Mouse (Mus musculus): ENCODE measurements around the gene Abcb8.
A peak's percentile ranks its signal among the peaks of the same experiment; 100 is the strongest.

The Abcb8 gene

GRCm38 (mm10) chr5:24425421-24426036, 32.1 kb downstream of the Abcb8 start:
- DNase-seq (ENCODE audit: low spot score) = peak; percentile 64

GRCm38 (mm10) chr5:24426037-24426432, 32.6 kb downstream of the Abcb8 start:
- DNase-seq (ENCODE audit: low spot score) = no peak

DNA sequence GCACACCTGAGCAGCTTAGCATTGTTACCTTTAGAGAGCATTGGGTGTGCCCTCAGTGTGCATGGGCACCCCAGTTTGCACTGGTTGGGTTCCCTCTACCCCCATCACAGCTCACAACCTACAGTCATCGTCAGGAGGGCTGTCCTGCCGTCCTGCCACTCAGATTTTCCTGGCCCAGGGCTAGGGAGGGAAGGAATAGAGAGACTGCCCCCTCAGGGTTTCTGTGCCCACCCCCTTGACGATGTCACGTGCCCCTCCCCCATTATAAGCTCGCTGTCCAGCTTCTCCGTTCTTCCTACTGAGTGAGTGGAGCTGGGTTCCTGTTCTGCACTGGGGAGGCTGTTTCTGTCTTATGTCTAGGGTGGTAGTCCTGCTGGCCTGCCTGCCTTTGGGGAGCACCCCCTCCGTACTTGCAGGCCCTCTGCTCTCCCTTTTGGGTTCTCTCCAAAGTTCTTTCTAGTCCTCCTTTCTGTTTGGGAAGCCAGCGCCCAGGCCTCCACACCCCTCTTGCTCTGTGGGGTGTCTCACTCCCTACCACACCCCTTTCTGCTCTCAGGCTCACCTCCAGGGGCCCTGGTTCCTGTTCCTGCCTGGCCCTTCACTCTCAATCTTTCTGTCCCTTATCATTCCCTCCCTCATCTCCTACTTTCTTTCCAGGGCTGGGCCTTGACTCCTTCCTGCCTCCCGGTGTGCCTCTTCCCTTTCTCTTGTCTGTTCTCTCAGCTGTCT, 33.3 kb downstream of the Abcb8 start:
- no peak for DNase-seq (ENCODE audit: low spot score)

GRCm38 (mm10) chr5:24427285-24427633, 33.8 kb downstream of the Abcb8 start:
- DNase-seq (ENCODE audit: low spot score) = no peak

GRCm38 (mm10) chr5:24427981-24428402, 34.5 kb downstream of the Abcb8 start:
- peak; percentile 25 for DNase-seq (ENCODE audit: low spot score)

DNA sequence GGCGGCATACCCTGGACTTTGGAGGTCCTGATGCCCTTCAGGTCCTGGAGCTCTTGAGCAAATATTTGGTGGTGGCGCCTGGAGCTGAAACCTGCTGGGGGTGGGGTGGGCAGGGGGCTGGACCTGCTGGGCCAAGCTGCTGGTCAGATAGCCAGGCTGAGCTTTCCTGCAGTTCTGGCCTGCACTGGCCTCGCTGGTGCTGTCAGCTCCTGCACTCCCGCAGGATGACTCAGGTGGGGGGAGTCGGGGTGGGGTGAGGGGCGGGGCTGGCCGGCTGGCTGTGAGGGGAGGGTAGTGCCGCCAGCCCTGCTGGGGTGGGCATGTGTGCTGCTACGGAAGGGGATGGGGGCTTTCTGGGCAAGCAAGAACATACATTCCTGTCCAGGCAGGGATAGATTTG, 35.1 kb downstream of the Abcb8 start:
- DNase-seq (ENCODE audit: low spot score) = no peak

DNA sequence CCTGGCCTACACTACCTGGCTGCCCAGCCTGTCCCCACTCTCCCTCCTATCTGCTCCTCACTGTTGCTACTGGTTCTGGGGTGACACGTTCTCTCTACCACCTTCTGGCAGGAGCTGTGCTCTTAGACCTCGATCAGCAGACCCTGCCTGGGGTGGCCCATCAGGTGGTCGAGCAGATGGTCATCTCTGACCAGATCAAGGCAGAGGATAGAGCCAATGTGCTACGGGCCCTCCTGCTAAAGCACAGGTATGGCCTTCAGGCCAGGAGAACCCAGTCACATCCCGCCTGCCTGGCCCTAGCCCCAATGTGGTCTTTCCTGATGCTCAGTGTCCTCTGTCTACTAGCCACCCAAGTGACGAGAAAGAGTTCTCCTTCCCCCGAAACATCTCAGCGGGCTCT, 40.5 kb downstream of the Abcb8 start:
- DNase-seq (ENCODE audit: low spot score) = no peak

GRCm38 (mm10) chr5:24441187-24441586, 47.7 kb downstream of the Abcb8 start:
- DNase-seq (ENCODE audit: low spot score) = no peak

DNA sequence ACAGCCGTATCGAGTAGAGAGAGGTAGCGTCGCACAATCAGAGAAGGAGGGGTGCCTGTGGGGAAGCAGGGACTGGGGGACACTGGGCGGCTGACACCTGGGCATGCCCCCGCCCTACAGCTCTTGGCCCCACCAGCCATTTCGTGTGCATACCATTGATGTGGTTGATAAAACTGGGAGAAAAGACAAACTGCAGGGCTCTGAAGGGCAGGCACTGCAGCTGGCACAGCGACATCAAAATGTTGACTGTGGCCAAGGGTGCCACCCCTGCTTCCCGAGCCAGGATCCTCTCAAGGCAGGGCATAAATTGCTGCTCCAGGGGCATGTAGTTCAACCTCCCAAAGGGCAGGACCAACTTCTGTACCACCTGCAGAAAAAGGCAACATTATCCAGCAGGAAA, 48.6 kb downstream of the Abcb8 start:
- DNase-seq (ENCODE audit: low spot score) = no peak

DNA sequence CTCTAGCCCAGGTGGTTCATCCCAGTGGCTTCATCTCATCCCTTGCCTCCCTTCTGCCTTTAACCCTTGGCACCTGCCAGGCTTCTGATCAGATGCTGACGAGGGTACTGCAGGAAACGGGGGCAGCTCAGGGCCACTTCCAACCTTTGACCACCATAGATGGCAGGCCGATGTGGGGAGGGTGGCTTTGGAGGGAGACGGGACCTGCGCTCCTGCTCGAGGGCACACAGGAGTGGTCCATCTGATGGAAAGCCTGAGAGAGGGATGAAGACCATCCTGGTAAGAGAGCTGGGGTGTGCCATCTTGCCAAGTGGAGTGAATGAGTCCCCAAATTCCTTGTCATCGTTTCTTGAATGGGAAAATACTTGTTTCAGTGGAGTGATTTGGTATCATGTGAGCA, 49.7 kb downstream of the Abcb8 start:
- no peak for DNase-seq (ENCODE audit: low spot score)

DNA sequence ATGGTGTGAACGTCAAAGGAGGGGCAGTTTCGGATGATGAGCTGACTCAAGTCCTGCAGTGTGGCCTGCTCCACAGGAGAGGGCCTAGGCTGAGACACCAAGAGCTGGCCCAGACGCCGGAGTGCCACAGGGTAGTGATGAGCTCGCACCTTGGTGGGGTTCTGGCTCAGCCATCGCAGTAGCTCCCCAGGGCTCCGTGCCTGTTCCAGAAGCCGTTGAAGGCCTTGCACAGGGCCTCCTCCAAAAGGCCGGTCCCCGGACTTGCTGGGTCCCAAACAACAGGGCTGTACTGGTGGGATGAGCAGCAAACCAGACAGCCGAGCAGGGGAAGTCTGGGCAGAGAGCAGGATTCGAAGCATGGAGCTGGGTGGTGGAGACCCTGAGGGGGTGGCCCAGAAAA, 50.5 kb downstream of the Abcb8 start:
- no peak for DNase-seq (ENCODE audit: low spot score)

- peak; percentile 93 for DNase-seq (ENCODE audit: low spot score)
Measured at GRCm38 (mm10) chr5:24444746-24445427, 51.4 kb downstream of the Abcb8 start, which contains the start of gene Fastk. Fastk (minus strand) TSS chr5:24445287.

- DNase-seq (ENCODE audit: low spot score) = no peak
Measured at GRCm38 (mm10) chr5:24445428-24446080, 52.1 kb downstream of the Abcb8 start.

- DNase-seq (ENCODE audit: low spot score) = no peak
Measured at GRCm38 (mm10) chr5:24446630-24447029, 53.2 kb downstream of the Abcb8 start.

- DNase-seq (ENCODE audit: low spot score) = peak; percentile 85
Measured at GRCm38 (mm10) chr5:24447624-24448298, 54.3 kb downstream of the Abcb8 start, which contains the start of gene Tmub1. Tmub1 (minus strand) TSS chr5:24447854.

DNA sequence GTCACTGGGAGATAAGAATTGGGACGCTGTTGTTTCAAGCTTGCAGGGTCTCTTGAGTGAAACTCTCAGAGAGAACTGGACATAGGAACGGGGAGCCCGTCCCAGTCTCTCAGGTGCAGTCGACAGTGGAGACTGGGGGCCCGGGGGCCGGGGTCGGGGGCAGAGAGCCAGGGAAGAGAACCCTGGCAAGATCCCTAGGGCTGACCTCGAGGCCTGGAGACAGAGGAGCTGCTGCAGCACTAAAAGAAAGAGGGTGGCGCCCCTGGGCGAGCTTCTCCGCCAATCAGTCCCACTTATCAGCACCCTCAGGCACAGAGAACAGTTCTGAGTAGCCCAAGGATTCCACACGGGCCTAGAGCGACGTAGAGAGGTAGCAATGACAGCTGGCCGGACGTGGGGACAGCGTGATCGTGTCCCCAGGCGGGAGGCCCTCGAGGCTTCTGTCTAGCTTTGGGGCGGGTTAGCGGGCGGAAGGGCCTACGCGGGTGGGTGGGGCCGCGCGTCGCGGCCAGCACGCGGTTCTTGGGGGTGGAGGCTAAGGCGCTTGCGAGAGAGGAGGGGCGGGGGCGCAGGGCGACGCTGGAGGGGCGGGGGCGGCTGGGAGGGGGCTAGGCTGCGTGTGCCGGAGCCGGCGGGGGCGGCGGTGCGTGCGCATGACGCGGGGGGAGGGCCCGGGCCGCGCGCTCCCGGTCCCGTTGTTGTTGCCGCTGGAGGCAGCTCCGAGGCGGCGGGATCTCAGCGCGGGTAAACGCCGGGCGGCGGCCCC, 58.0 kb downstream of the Abcb8 start:
- peak; percentile 85 for DNase-seq (ENCODE audit: low spot score)

DNA sequence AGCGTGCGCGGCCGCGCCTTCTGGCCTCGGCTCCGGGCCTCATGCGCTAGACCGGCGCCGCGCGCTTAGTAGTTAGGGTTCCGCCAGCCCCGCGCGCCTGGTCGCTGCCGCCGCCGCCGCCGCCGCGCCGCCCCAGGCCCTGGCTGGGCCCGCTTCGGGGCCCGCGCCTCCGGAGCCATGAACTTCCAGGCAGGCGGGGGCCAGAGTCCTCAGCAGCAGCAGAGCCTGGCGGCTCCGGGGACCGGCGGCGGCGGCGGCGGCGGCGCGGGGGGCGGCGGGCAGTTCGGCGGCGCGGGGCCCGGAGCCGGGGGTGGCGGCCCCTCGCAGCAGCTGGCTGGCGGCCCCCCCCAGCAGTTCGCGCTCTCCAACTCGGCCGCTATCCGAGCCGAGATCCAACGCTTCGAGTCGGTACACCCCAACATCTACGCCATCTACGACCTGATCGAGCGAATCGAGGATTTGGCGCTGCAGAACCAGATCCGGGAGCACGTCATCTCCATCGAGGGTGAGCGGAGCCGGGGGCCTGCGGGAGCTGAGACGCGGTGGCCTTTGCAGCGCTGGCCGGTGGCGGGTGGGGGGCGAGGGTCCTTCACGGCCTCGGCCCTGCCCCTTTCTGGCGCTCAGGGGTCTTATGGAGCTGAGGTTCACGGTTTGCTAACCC, 58.7 kb downstream of the Abcb8 start, which contains the start of gene Agap3:
Gene Agap3 (plus strand): TSS at position 148 of the 661 bp plus-strand sequence.
- DNase-seq (ENCODE audit: low spot score) = no peak

DNA sequence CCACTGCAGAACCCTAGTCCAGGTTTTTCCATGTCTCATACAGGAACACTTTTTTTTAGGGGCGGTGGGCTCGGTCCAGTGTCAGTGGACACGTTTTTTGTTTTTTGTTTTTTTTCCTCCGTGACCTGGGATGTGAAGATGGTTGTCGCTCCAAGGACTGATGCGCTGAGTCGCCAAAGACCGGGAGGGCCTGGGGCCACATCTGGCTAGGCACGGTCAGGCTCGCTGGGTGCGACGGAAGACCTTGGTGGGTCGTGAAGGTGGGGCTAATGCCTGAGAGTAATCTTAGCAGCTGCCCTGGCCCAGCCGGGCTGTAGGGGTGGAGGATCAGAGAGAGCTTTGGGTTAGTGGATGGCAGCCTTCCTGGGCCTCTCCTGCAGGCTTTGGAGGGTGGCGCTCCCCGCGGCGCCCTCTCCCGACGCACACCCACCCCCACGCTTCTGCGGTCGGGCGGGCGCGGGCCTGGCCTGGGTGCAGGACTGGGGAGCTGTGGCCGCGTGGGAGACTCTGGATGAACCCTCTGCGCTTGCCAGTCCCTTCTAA, 59.3 kb downstream of the Abcb8 start:
- no peak for DNase-seq (ENCODE audit: low spot score)

GRCm38 (mm10) chr5:24453283-24453984, 60.0 kb downstream of the Abcb8 start:
- DNase-seq (ENCODE audit: low spot score) = no peak

GRCm38 (mm10) chr5:24453985-24454303, 60.5 kb downstream of the Abcb8 start:
- DNase-seq (ENCODE audit: low spot score) = no peak

All from urinary bladder, postnatal 14 days (tissue).